Mouse (Mus musculus) E14TG2a.4 (cell line): ENCODE data around the gene Vmac.

Experiments
- H3K27me3 ChIP-seq: 2 replicates; pipeline ENCODE4 v1.6.1; 2014; ENCODE audit warnings: low read length, control low read depth; ENCODE audit not compliant: insufficient read depth
- H3K36me3 ChIP-seq: 2 replicates; pipeline ENCODE4 v1.6.1; 2014; ENCODE audit warnings: low read length, control low read depth; ENCODE audit not compliant: insufficient read depth
- H3K4me1 ChIP-seq: replicated peaks from 2 replicates; pipeline ENCODE4 v1.6.1; 2014; ENCODE audit warnings: low read depth, low read length, control low read depth
- H3K4me3 ChIP-seq: replicated peaks from 2 replicates; pipeline ENCODE4 v1.5.1; 2014; ENCODE audit warnings: mild to moderate bottlenecking, low read length
- H3K9me3 ChIP-seq: 2 replicates; pipeline ENCODE4 v1.6.1; 2014; ENCODE audit warnings: low read length, control low read depth
- CTCF ChIP-seq: conservative IDR thresholded peaks from 2 replicates; pipeline ENCODE4 v1.5.1; 2014; ENCODE audit warnings: low read length
- NANOG ChIP-seq: IDR thresholded peaks from 2 replicates; pipeline ENCODE4 v1.6.1; 2014; ENCODE audit warnings: borderline replicate concordance, low read length, mixed read lengths
- POU5F1 ChIP-seq: IDR thresholded peaks from 2 replicates; pipeline ENCODE4 v1.6.1; 2014; ENCODE audit warnings: low read length, borderline replicate concordance

The Vmac gene

GRCm38 (mm10) chr17:56708692-56709091 is 9.1 kb downstream of the Vmac start:
- TF ChIP-seq POU5F1 (no peak), CTCF (no peak), NANOG (no peak)
- H3K27me3 ChIP-seq, result no peaks in the 10 kb centered on the region
- H3K9me3 ChIP-seq, result no peaks in the 10 kb centered on the region
- H3K36me3 ChIP-seq, result peaks cover 100% of the 10 kb centered on the region
- peak overlapping the region; percentile 78 for H3K4me3 ChIP-seq
- peaks cover 79% of the 10 kb centered on the region for H3K4me1 ChIP-seq

- no peaks in the 10 kb centered on the region for H3K9me3 ChIP-seq
- H3K27me3 ChIP-seq, result no peaks in the 10 kb centered on the region
- H3K36me3 ChIP-seq, result peaks cover 98% of the 10 kb centered on the region
- peaks cover 58% of the 10 kb centered on the region for H3K4me1 ChIP-seq
- H3K4me3 ChIP-seq, result no peak overlapping the region
- TF ChIP-seq NANOG (no peak), CTCF (no peak), POU5F1 (no peak)
Measured at GRCm38 (mm10) chr17:56706515-56706914, 11.3 kb downstream of the Vmac start.

- no peak overlapping the region for H3K4me3 ChIP-seq
- peaks cover 23% of the 10 kb centered on the region for H3K4me1 ChIP-seq
- H3K9me3 ChIP-seq, result no peaks in the 10 kb centered on the region
- H3K27me3 ChIP-seq, result no peaks in the 10 kb centered on the region
- peaks cover 98% of the 10 kb centered on the region for H3K36me3 ChIP-seq
- TF ChIP-seq NANOG (no peak), CTCF (no peak)
Measured at GRCm38 (mm10) chr17:56703038-56703437, 14.8 kb downstream of the Vmac start.

- Histone ChIP-seq H3K4me3 (no peak overlapping the region), H3K36me3 (peaks cover 98% of the 10 kb centered on the region), H3K27me3 (no peaks in the 10 kb centered on the region), H3K9me3 (no peaks in the 10 kb centered on the region), H3K4me1 (peaks cover 17% of the 10 kb centered on the region)
- no peak for TF ChIP-seq POU5F1
- no peak for TF ChIP-seq NANOG
- no peak for TF ChIP-seq CTCF
Measured at GRCm38 (mm10) chr17:56700451-56700850, 17.4 kb downstream of the Vmac start.

GRCm38 (mm10) chr17:56693851-56694310 is 23.9 kb downstream of the Vmac start:
- Histone ChIP-seq H3K27me3 (no peaks in the 10 kb centered on the region), H3K4me1 (peaks cover 45% of the 10 kb centered on the region), H3K4me3 (no peak overlapping the region), H3K36me3 (peaks cover 99% of the 10 kb centered on the region), H3K9me3 (no peaks in the 10 kb centered on the region)
- TF ChIP-seq NANOG (no peak), CTCF (no peak), POU5F1 (no peak)

- TF ChIP-seq NANOG (no peak), CTCF (no peak), POU5F1 (no peak)
- no peak overlapping the region for H3K4me3 ChIP-seq
- peaks cover 49% of the 10 kb centered on the region for H3K4me1 ChIP-seq
- peaks cover 99% of the 10 kb centered on the region for H3K36me3 ChIP-seq
- H3K27me3 ChIP-seq, result no peaks in the 10 kb centered on the region
- no peaks in the 10 kb centered on the region for H3K9me3 ChIP-seq
Measured at GRCm38 (mm10) chr17:56693395-56693794, 24.4 kb downstream of the Vmac start.

- no peaks in the 10 kb centered on the region for H3K27me3 ChIP-seq
- H3K36me3 ChIP-seq, result peaks cover 100% of the 10 kb centered on the region
- H3K9me3 ChIP-seq, result no peaks in the 10 kb centered on the region
- no peak overlapping the region for H3K4me3 ChIP-seq
- H3K4me1 ChIP-seq, result peaks cover 52% of the 10 kb centered on the region
- no peak for TF ChIP-seq NANOG
- TF ChIP-seq CTCF, result no peak
- TF ChIP-seq POU5F1, result no peak
Measured at GRCm38 (mm10) chr17:56688689-56689088, 29.1 kb downstream of the Vmac start.

GRCm38 (mm10) chr17:56688045-56688444 is 29.8 kb downstream of the Vmac start:
- Histone ChIP-seq H3K4me3 (no peak overlapping the region), H3K36me3 (peaks cover 100% of the 10 kb centered on the region), H3K9me3 (no peaks in the 10 kb centered on the region), H3K27me3 (no peaks in the 10 kb centered on the region), H3K4me1 (peaks cover 54% of the 10 kb centered on the region)
- TF ChIP-seq NANOG (no peak), POU5F1 (no peak), CTCF (no peak)

- no peaks in the 10 kb centered on the region for H3K9me3 ChIP-seq
- no peaks in the 10 kb centered on the region for H3K27me3 ChIP-seq
- H3K36me3 ChIP-seq, result peaks cover 100% of the 10 kb centered on the region
- TF ChIP-seq POU5F1, result no peak
- no peak for TF ChIP-seq CTCF
- TF ChIP-seq NANOG, result no peak
- H3K4me1 ChIP-seq, result peaks cover 57% of the 10 kb centered on the region
- H3K4me3 ChIP-seq, result no peak overlapping the region
Measured at GRCm38 (mm10) chr17:56686801-56687200, 31.0 kb downstream of the Vmac start.
